Mouse (Mus musculus): ENCODE measurements around the gene Kif16b. TPM values are rescaled to one million over a fixed set of nuclear protein-coding genes. Genes with fewer than 3 reads are reported as not detected.

Gene Kif16b
- 10 to 100 TPM; 32.3 to 38.3 TPM for total RNA-seq (2021)
- 16.1 and 22.1 TPM in 2 replicates for polyA plus RNA-seq (2012; rRNA removed)
- long read RNA-seq, full-length matches to known transcripts = 8 of 10 reads
- long read RNA-seq, partial matches to known transcripts = 1 of 10 reads
- long read RNA-seq, other reads (novel, unspliced or antisense) = 1 of 10 reads

- peak within 1 kb of the TSS; percentile 94 for H3K9ac ChIP-seq (ENCODE audit: low read depth, low read length)
- H3K36me3 ChIP-seq (ENCODE audit: control insufficient read depth, insufficient read depth, low read length) = no peaks in the 10 kb centered on the region
- peak within 1 kb of the TSS; percentile 72 for H3K4me3 ChIP-seq
- peak within 1 kb of the TSS; percentile 86 for H3K27ac ChIP-seq
- intact Hi-C loops (cut with DNase I) = loop anchor here (2.0 kb wide), 2 partner anchors 26 to 162 kb away; partner anchors contain the start of gene Snrpb2
- H3K27me3 ChIP-seq (ENCODE audit: control insufficient read depth, insufficient read depth, low read length) = no peaks in the 10 kb centered on the region
- peaks cover 2% of the 10 kb centered on the region for H3K4me1 ChIP-seq (ENCODE audit: control insufficient read depth, insufficient read depth, low read length)
- peak; percentile 96 for DNase-seq
- no peaks in the 10 kb centered on the region; the same call in 1 of the 2 replicates for H3K79me2 ChIP-seq (replicated peaks; ENCODE audit: control insufficient read depth, insufficient read depth, low read length)
- TF ChIP-seq CTCF (IDR thresholded peaks at IDR 0.05) = no peak
- peak; percentile 63 for TF ChIP-seq POLR2A (IDR thresholded peaks at IDR 0.05; ENCODE audit: insufficient read depth, low read depth, low read length)
- 0 out of 2 replicates have a peak, but pooled peaks have one; percentile 21 for TF ChIP-seq EP300 (IDR thresholded peaks at IDR 0.05; ENCODE audit: insufficient read depth, low read depth, low read length)
- WGBS = under 1% methylated on average over 63 of the region's 64 CpGs
These were observed at the start of gene Kif16b for GRCm38 (mm10) chr2:142900862-142901805. Gene Kif16b, minus strand, starts transcription at chr2:142901531.

GRCm38 (mm10) chr2:142940899-142941642, 39.7 kb upstream of the Kif16b start:
- no peak overlapping the region for H3K9ac ChIP-seq (ENCODE audit: low read depth, low read length)
- no peaks in the 10 kb centered on the region for H3K36me3 ChIP-seq (ENCODE audit: control insufficient read depth, insufficient read depth, low read length)
- H3K27ac ChIP-seq = no peak overlapping the region
- TF ChIP-seq POLR2A (IDR thresholded peaks at IDR 0.05; ENCODE audit: insufficient read depth, low read depth, low read length) = no peak
- TF ChIP-seq CTCF (IDR thresholded peaks at IDR 0.05) = no peak
- TF ChIP-seq EP300 (IDR thresholded peaks at IDR 0.05; ENCODE audit: insufficient read depth, low read depth, low read length) = no peak
- H3K79me2 ChIP-seq (replicated peaks; ENCODE audit: control insufficient read depth, insufficient read depth, low read length) = no peaks in the 10 kb centered on the region
- intact Hi-C loops (cut with DNase I) = no loop called here
- no peak overlapping the region for H3K4me3 ChIP-seq
- H3K4me1 ChIP-seq (ENCODE audit: control insufficient read depth, insufficient read depth, low read length) = no peaks in the 10 kb centered on the region
- no peaks in the 10 kb centered on the region for H3K27me3 ChIP-seq (ENCODE audit: control insufficient read depth, insufficient read depth, low read length)
- DNase-seq = no peak
- 52% methylated on average over 6 of the region's 6 CpGs for WGBS

DNA sequence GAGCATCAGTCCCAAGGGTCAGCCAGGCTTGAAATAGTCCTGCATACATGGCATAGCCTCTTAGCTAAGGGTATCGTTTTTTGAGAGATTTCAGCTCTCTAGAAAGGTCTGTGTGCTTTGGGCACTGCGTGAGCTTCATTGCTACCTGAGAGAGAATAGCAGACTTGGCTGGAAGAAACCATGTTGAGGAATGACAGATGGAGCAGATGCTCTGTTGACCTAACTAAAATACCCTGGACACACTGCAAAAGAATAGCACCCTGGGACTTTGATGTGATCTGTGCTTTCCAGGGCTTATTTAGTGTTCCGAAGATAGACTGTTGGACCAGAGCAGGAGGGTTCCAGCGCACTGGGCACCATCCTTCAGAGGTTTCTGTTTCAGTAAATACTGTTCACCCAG, 29.1 kb upstream of the Kif16b start:
- no peaks in the 10 kb centered on the region for H3K36me3 ChIP-seq (ENCODE audit: control insufficient read depth, insufficient read depth, low read length)
- H3K79me2 ChIP-seq (replicated peaks; ENCODE audit: control insufficient read depth, insufficient read depth, low read length) = no peaks in the 10 kb centered on the region
- H3K27ac ChIP-seq = no peak overlapping the region
- no peaks in the 10 kb centered on the region for H3K4me1 ChIP-seq (ENCODE audit: control insufficient read depth, insufficient read depth, low read length)
- H3K9ac ChIP-seq (ENCODE audit: low read depth, low read length) = no peak overlapping the region
- H3K4me3 ChIP-seq = no peak overlapping the region
- intact Hi-C loops (cut with DNase I) = no loop called here
- no peak for TF ChIP-seq CTCF (IDR thresholded peaks at IDR 0.05)
- TF ChIP-seq EP300 (IDR thresholded peaks at IDR 0.05; ENCODE audit: insufficient read depth, low read depth, low read length) = no peak
- TF ChIP-seq POLR2A (IDR thresholded peaks at IDR 0.05; ENCODE audit: insufficient read depth, low read depth, low read length) = no peak
- DNase-seq = no peak
- WGBS = 77% methylated on average over 4 of the region's 4 CpGs
- H3K27me3 ChIP-seq (ENCODE audit: control insufficient read depth, insufficient read depth, low read length) = no peaks in the 10 kb centered on the region

DNA sequence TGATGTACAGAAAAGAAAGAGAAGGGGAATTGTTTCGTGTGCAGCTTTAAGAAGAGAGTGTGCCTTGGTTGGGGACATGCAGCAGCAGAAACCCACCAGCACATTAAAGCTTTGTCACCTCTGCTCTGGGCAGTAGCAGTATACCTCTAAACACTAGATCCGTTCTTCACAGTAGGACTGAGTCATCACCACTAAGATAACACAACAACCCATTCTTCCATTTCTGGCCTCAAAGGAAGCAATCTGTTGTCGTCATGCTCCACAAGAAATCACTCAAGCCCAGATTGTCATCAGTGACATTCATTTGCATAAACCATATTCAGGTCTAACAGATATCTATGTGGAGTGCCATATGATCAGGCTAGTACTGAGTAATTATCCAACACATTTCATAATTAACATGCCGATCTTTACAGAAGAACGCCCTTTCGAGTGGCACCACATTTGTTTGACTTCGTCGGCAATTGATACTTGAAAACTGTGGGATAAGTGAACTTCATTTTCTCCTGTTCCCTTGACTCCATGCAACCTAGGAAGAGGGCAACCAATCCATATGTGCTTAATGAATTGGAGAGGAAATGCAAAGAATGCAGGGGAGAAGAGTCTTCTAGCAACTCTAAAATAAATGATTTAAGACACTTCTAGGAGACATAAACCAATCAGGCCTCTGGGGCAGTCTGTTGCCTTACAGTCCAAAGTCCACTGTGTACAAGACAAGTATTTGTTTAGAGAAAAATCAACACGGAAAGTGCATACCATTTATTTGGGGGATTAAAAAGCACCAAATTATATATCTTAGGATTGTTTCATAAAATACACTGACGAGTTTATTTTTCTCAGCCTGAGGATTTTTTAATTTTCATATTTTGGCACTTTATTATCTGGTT, 28.1 kb upstream of the Kif16b start:
- WGBS = 78% methylated on average over 10 of the region's 10 CpGs
- H3K4me3 ChIP-seq = no peak overlapping the region
- no peak overlapping the region for H3K9ac ChIP-seq (ENCODE audit: low read depth, low read length)
- H3K27me3 ChIP-seq (ENCODE audit: control insufficient read depth, insufficient read depth, low read length) = no peaks in the 10 kb centered on the region
- H3K79me2 ChIP-seq (replicated peaks; ENCODE audit: control insufficient read depth, insufficient read depth, low read length) = no peaks in the 10 kb centered on the region
- TF ChIP-seq POLR2A (IDR thresholded peaks at IDR 0.05; ENCODE audit: insufficient read depth, low read depth, low read length) (no peak), EP300 (IDR thresholded peaks at IDR 0.05; ENCODE audit: insufficient read depth, low read depth, low read length) (no peak), CTCF (IDR thresholded peaks at IDR 0.05) (no peak)
- DNase-seq = no peak
- H3K36me3 ChIP-seq (ENCODE audit: control insufficient read depth, insufficient read depth, low read length) = no peaks in the 10 kb centered on the region
- H3K27ac ChIP-seq = no peak overlapping the region
- H3K4me1 ChIP-seq (ENCODE audit: control insufficient read depth, insufficient read depth, low read length) = no peaks in the 10 kb centered on the region
- intact Hi-C loops (cut with DNase I) = loop anchor here (5.0 kb wide), 1 partner anchor 67 kb away; no protein-coding TSS in a partner anchor

- Histone ChIP-seq H3K9ac (ENCODE audit: low read depth, low read length) (no peak overlapping the region), H3K4me3 (no peak overlapping the region), H3K4me1 (ENCODE audit: control insufficient read depth, insufficient read depth, low read length) (no peaks in the 10 kb centered on the region), H3K27me3 (ENCODE audit: control insufficient read depth, insufficient read depth, low read length) (no peaks in the 10 kb centered on the region), H3K79me2 (replicated peaks; ENCODE audit: control insufficient read depth, insufficient read depth, low read length) (no peaks in the 10 kb centered on the region), H3K27ac (no peak overlapping the region), H3K36me3 (ENCODE audit: control insufficient read depth, insufficient read depth, low read length) (no peaks in the 10 kb centered on the region)
- TF ChIP-seq POLR2A (IDR thresholded peaks at IDR 0.05; ENCODE audit: insufficient read depth, low read depth, low read length) (no peak), EP300 (IDR thresholded peaks at IDR 0.05; ENCODE audit: insufficient read depth, low read depth, low read length) (no peak), CTCF (IDR thresholded peaks at IDR 0.05) (no peak)
- 85% methylated on average over 3 of the region's 3 CpGs for WGBS
- no peak for DNase-seq
- intact Hi-C loops (cut with DNase I) = no loop called here
These were observed 9.6 kb upstream of the Kif16b start for GRCm38 (mm10) chr2:142910808-142911388.

Measured in heart, adult 2 months (tissue).